19 mouse cellular contexts compared by ENCODE assay signal in genomic region chr3:17003136-17003535, GRCm38 (mm10).
DNase-seq lines count a peak whose midpoint lies in the region; ATAC-seq lines count a peak whose summit lies in the region.
"Had no signal": no experiment of that assay in that cellular context is flagged by ENCODE, and none has a peak within 500 bp of the region (broad histone marks: within the 10 kb centered on the region; RNA-seq: fewer than 3 reads in every experiment).

No protein-coding gene starts in this region.

- 72% methylated on average over 3 of the region's 3 CpGs for WGBS in midbrain, embryonic 14.5 days
- WGBS in midbrain, embryonic 16.5 days: 61% methylated on average over 3 of the region's 3 CpGs

- H3K27ac ChIP-seq in midbrain, embryonic 14.5 days (replicated peaks; ENCODE audit: low read depth, low read length): no peak overlapping the region
- no peak overlapping the region for H3K27ac ChIP-seq in midbrain, embryonic 16.5 days (ENCODE audit: low read length)
- H3K27ac ChIP-seq: heart, embryonic 13.5 days; intestine, embryonic 15.5 days; kidney, postnatal 0 days; midbrain, embryonic 13.5 days; stomach, embryonic 15.5 days had no signal

- ATAC-seq in cerebellum, adult (ENCODE audit: insufficient number of reproducible peaks, low FRiP score, low TSS enrichment): peak; percentile 100
- ATAC-seq in midbrain, embryonic 14.5 days (ENCODE audit: low FRiP score, low TSS enrichment): no peak
- ATAC-seq in midbrain, embryonic 16.5 days: no peak
- ATAC-seq: CD4-positive, CD25-positive, alpha-beta regulatory T cell, adult 4 months; intestine, embryonic 15.5 days; midbrain, embryonic 13.5 days had no signal

- H3K4me2 ChIP-seq in midbrain, embryonic 14.5 days (ENCODE audit: low read length): no peak overlapping the region
- H3K4me2 ChIP-seq in midbrain, embryonic 16.5 days (ENCODE audit: low read length): no peak overlapping the region
- H3K4me2 ChIP-seq: heart, embryonic 13.5 days; intestine, embryonic 15.5 days; midbrain, embryonic 13.5 days; stomach, embryonic 15.5 days had no signal

- no peak overlapping the region for H3K9ac ChIP-seq in midbrain, embryonic 14.5 days (replicated peaks; ENCODE audit: low read length)
- H3K9ac ChIP-seq in midbrain, embryonic 16.5 days (ENCODE audit: low read depth, low read length): no peak overlapping the region
- H3K9ac ChIP-seq: heart, embryonic 13.5 days; intestine, embryonic 15.5 days; midbrain, embryonic 13.5 days; stomach, embryonic 15.5 days had no signal

- no peaks in the 10 kb centered on the region for H3K36me3 ChIP-seq in midbrain, embryonic 14.5 days (ENCODE audit: control insufficient read depth, insufficient read depth, low read length)
- H3K36me3 ChIP-seq in midbrain, embryonic 16.5 days (ENCODE audit: control insufficient read depth, insufficient read depth, low read length): no peaks in the 10 kb centered on the region
- H3K36me3 ChIP-seq: G1E; heart, embryonic 13.5 days; intestine, embryonic 15.5 days; midbrain, embryonic 13.5 days; stomach, embryonic 15.5 days had no signal

- H3K4me1 ChIP-seq in midbrain, embryonic 14.5 days (ENCODE audit: control insufficient read depth, insufficient read depth, low read length): no peaks in the 10 kb centered on the region
- no peaks in the 10 kb centered on the region for H3K4me1 ChIP-seq in midbrain, embryonic 16.5 days (ENCODE audit: control insufficient read depth, insufficient read depth, low read length)
- H3K4me1 ChIP-seq: heart, embryonic 13.5 days; intestine, embryonic 15.5 days; midbrain, embryonic 13.5 days; stomach, embryonic 15.5 days had no signal

- no peaks in the 10 kb centered on the region for H3K27me3 ChIP-seq in midbrain, embryonic 14.5 days (ENCODE audit: control insufficient read depth, insufficient read depth, low read length)
- no peaks in the 10 kb centered on the region for H3K27me3 ChIP-seq in midbrain, embryonic 16.5 days (ENCODE audit: control insufficient read depth, insufficient read depth, low read depth, low read length)
- H3K27me3 ChIP-seq: heart, embryonic 13.5 days; intestine, embryonic 15.5 days; midbrain, embryonic 13.5 days; stomach, embryonic 15.5 days had no signal

- H3K9me3 ChIP-seq in midbrain, embryonic 14.5 days (ENCODE audit: control insufficient read depth, low read length): no peaks in the 10 kb centered on the region
- H3K9me3 ChIP-seq in midbrain, embryonic 16.5 days (replicated peaks; ENCODE audit: control insufficient read depth, low read length, poor library complexity, severe bottlenecking): no peaks in the 10 kb centered on the region
- H3K9me3 ChIP-seq: G1E; heart, embryonic 13.5 days; intestine, embryonic 15.5 days; midbrain, embryonic 13.5 days; stomach, embryonic 15.5 days had no signal

- no peak overlapping the region for H3K4me3 ChIP-seq in midbrain, embryonic 14.5 days (replicated peaks; ENCODE audit: low read depth, low read length)
- no peak overlapping the region for H3K4me3 ChIP-seq in midbrain, embryonic 16.5 days (ENCODE audit: low read depth, low read length)
- H3K4me3 ChIP-seq: heart, embryonic 13.5 days; intestine, embryonic 15.5 days; midbrain, embryonic 13.5 days; stomach, embryonic 15.5 days had no signal

- no peak for DNase-seq in cerebellum, postnatal 4 days (ENCODE audit: low spot score in 2 of 2)
- DNase-seq in midbrain, embryonic 14.5 days: peak; percentile 25
- peak; percentile 64 to 75 for DNase-seq in cerebellum, postnatal 25 days
- no peak for DNase-seq in lung, postnatal 25 days (ENCODE audit: low spot score)
- DNase-seq in kidney, adult 9 months: no peak
- DNase-seq in adrenal gland, postnatal 14 days: no peak
- DNase-seq: heart, postnatal 4 days; layer of hippocampus, postnatal 36 days; lung, adult 2 months; lung, postnatal 4 days had no signal

Comparison
In these comparisons a context has a peak if more than half of its experiments do, and no peak if none do; other contexts are left out.
1. DNase-seq: peak in midbrain, embryonic 14.5 days (single experiment) and cerebellum, postnatal 25 days (2 of 2); none in cerebellum, postnatal 4 days (0 of 2), lung, postnatal 25 days (single experiment), kidney, adult 9 months (single experiment) and adrenal gland, postnatal 14 days (single experiment).